Mouse (Mus musculus): ENCODE measurements around the gene Actn1.

DNA sequence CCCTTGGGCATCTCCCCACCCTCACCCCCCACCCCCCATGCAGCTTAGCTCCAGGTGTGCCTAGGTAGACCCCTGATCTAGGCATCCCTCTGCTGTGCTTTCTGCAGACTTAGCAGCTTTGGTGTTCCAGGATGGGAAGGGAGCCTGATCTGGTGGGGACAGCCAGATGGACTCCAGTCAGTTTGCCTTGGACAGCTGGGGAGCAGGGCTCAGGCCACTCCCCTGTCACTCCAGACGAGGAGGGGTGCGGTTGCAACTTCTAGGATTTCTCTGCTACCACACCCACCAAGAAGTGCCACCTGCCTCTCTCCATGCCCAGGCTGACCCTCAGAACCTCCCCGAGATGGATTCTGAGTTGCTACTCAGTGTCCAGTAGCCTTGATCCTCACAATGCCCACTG lies 136.0 kb downstream of the Actn1 start:
- TF ChIP-seq CTCF (IDR thresholded peaks at IDR 0.05; ENCODE audit: borderline replicate concordance, insufficient read depth, low read length) (no peak), POLR2A (IDR thresholded peaks at IDR 0.05; ENCODE audit: low read depth, low read length) (no peak)
